Mouse (Mus musculus) lung, postnatal 0 days (tissue): ENCODE results near the gene Trat1. TPM values are rescaled to one million over a fixed set of nuclear protein-coding genes. Genes with fewer than 3 reads are reported as not detected.
A peak's percentile ranks its signal among the peaks of the same experiment; 100 is the strongest.

ENCODE experiments used
- ATAC-seq: fragments of 200-750 bp; cut with Nextera tagmentation; 2 replicates; pipeline ENCODE4 v1.8.0; 2017; ENCODE audit warnings: moderate library complexity
- DNase-seq: peaks from one replicate; pipeline ENCODE4 v3.0.0-alpha.2; 2016; ENCODE audit warnings: low spot score
- H3K27ac ChIP-seq: fragments of 300-500 bp; sonication (generic); 2 replicates; pipeline ENCODE4 v1.5.1; 2014; ENCODE audit warnings: antibody characterized with exemption, mild to moderate bottlenecking, low read length, mixed read lengths
- H3K27me3 ChIP-seq: fragments of 300-500 bp; sonication (generic); replicated peaks from 2 replicates; pipeline ENCODE4 v1.6.1; 2014; ENCODE audit warnings: low read length, mixed read lengths; ENCODE audit not compliant: insufficient read depth
- H3K36me3 ChIP-seq: fragments of 300-500 bp; sonication (generic); 2 replicates; pipeline ENCODE4 v1.6.1; 2014; ENCODE audit warnings: low read length, mixed read lengths; ENCODE audit not compliant: insufficient read depth
- H3K4me1 ChIP-seq: fragments of 300-500 bp; sonication (generic); 2 replicates; pipeline ENCODE4 v1.6.1; 2014; ENCODE audit warnings: antibody characterized with exemption, low read depth, low read length, mixed read lengths; ENCODE audit not compliant: insufficient read depth
- H3K4me2 ChIP-seq: fragments of 300-500 bp; sonication (generic); replicated peaks from 2 replicates; pipeline ENCODE4 v1.6.1; 2014; ENCODE audit warnings: low read depth, mild to moderate bottlenecking, low read length, moderate library complexity, mixed read lengths
- H3K4me3 ChIP-seq: fragments of 300-500 bp; sonication (generic); 2 replicates; pipeline ENCODE4 v1.5.1; 2014; ENCODE audit warnings: low read depth, low read length
- H3K9ac ChIP-seq: fragments of 300-500 bp; sonication (generic); replicated peaks from 2 replicates; pipeline ENCODE4 v1.6.1; 2014; ENCODE audit warnings: low read depth, mild to moderate bottlenecking
- H3K9me3 ChIP-seq: fragments of 300-500 bp; sonication (generic); 2 replicates; pipeline ENCODE4 v1.6.1; 2016; ENCODE audit warnings: low read length, mixed read lengths
- CTCF ChIP-seq: IDR thresholded peaks from 2 replicates; pipeline ENCODE4 v1.5.1; 2016; ENCODE audit warnings: antibody characterized with exemption, mild to moderate bottlenecking
- EP300 ChIP-seq: IDR thresholded peaks from 2 replicates; pipeline ENCODE4 v1.6.1; 2016; ENCODE audit warnings: antibody characterized with exemption, mild to moderate bottlenecking, control low read depth
- WGBS: fragments of 180-500 bp; shearing (Covaris S2); extraction: QIAGEN DNeasy Blood & Tissue Kit; methylation state at CpG from one replicate; pipeline ENCODE4 v1.1.7; 2014; 5-methylcytosine and 5-hydroxymethylcytosine counted together
- polyA plus RNA-seq: library from polyadenylated mRNA; unstranded; fragments of >200 nt; fragmentation: Nextera tagmentation; extraction: Ambion mirVana; gene quantifications from 2 replicates; pipeline ENCODE4 v1.2.1, GENCODE M21; 2015

Trat1 gene
- 0.16 TPM in 1 of 2 replicates, not detected in the other for polyA plus RNA-seq

DNA sequence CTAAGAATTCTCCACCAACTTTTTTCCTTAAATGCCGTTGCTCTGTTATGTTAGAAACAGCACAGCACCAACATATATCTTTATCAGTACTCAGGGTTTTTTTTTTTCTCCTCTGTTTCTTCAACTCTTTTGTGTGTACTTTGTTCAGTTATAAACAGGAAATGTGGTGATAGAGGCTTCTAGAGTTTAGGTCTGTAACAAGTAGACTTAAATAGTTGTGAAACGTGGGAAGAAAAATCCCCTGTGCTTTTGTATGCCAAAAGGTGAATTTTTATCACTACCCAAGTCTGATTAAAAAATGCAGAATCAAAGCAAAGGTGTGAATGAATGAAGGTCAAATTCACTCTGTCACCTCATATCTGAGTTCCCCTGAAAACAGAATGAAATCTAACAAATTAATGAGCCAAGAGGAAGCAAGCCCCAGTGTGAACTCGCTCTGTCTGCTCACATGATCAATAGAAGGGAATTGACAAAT, at the start of gene Trat1:
TSS of gene Trat1 (minus strand) at position 51 of the 475 bp plus-strand sequence.
- whole genome bisulfite sequencing: 57% methylated on average over 3 of the region's 3 CpGs

GRCm38 (mm10) chr16:48818524-48818923, 46.7 kb upstream of the Trat1 start:
- Histone ChIP-seq H3K36me3 (no peaks in the 10 kb centered on the region), H3K4me3 (no peak overlapping the region), H3K4me1 (no peaks in the 10 kb centered on the region), H3K27ac (no peak overlapping the region), H3K9ac (no peak overlapping the region), H3K27me3 (no peaks in the 10 kb centered on the region), H3K4me2 (no peak overlapping the region), H3K9me3 (no peaks in the 10 kb centered on the region)
- DNase-seq: no peak
- no peak for ATAC-seq
- TF ChIP-seq EP300 (no peak), CTCF (no peak)
- WGBS: 88% methylated on average over 6 of the region's 6 CpGs

More for the DNA sequence above, at the start of gene Trat1:
- Histone ChIP-seq H3K27ac (no peak within 1 kb of the TSS), H3K9ac (no peak within 1 kb of the TSS), H3K4me2 (no peak within 1 kb of the TSS), H3K9me3 (no peaks in the 10 kb centered on the region), H3K27me3 (no peaks in the 10 kb centered on the region), H3K4me1 (no peaks in the 10 kb centered on the region), H3K4me3 (no peak within 1 kb of the TSS), H3K36me3 (no peaks in the 10 kb centered on the region)
- ATAC-seq (no peak), DNase-seq (no peak)
- TF ChIP-seq EP300 (no peak), CTCF (no peak)

DNA sequence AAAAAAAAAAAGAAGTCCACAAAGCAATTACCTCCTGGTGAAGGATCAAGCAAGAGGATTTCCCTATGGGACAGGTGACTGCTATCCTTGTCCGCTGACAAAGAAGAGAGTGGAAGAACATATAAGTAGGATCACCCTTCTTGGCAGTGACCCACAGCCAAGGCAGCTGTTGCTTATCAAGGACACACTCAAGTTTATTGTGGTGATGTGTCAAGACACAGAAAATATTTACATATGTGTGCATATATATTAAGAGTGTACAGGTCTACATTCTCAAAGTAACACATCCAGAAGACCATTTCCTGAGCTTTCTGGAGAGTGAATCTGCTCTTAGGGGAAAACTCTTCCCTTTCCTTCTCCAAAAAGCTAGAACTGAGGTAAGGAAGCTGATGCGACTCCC, 44.9 kb upstream of the Trat1 start, which contains the start of gene Retnlb:
TSS of gene Retnlb (plus strand) at position 162 of the 400 bp plus-strand sequence.
- H3K9me3 ChIP-seq: no peaks in the 10 kb centered on the region
- H3K9ac ChIP-seq: no peak within 1 kb of the TSS
- DNase-seq: no peak
- WGBS: 74% methylated on average over 2 of the region's 2 CpGs
- ATAC-seq: no peak
- TF ChIP-seq EP300: no peak
- TF ChIP-seq CTCF: no peak
- no peak within 1 kb of the TSS for H3K4me2 ChIP-seq
- no peak within 1 kb of the TSS for H3K27ac ChIP-seq
- no peaks in the 10 kb centered on the region for H3K4me1 ChIP-seq
- H3K27me3 ChIP-seq: no peaks in the 10 kb centered on the region
- no peak within 1 kb of the TSS for H3K4me3 ChIP-seq
- no peaks in the 10 kb centered on the region for H3K36me3 ChIP-seq

DNA sequence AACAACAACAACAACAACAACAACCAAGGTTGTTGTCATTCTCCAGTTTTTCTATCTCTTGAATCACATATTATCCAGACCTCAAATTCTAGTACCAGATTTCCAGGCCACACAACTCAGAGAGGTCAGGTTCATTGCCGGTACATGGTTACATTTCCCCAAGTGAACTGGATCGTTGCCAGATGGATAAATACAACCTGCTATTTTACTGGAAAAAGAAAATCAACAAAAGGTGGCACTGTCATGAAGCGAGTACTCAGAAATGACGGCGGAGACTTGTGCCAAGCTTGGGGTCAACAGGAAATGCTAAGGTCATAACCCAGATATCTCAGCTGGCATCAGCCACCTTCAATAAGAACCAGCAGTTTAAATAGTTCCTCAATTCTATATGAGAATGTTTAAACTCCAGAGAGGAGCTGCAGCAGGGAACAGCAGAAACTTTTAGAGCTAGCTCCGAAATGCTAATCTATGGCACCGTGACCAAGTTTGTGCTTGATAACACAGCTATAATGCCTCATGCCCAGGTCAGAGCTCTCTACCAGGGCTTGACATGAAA, 40.1 kb upstream of the Trat1 start:
- no peak overlapping the region for H3K9ac ChIP-seq
- H3K27me3 ChIP-seq: no peaks in the 10 kb centered on the region
- WGBS: 28% methylated on average over 7 of the region's 7 CpGs
- H3K4me1 ChIP-seq: no peaks in the 10 kb centered on the region
- H3K4me3 ChIP-seq: no peak overlapping the region
- DNase-seq (peak; percentile 20), ATAC-seq (no peak)
- H3K27ac ChIP-seq: no peak overlapping the region
- TF ChIP-seq CTCF (no peak), EP300 (no peak)
- no peaks in the 10 kb centered on the region for H3K36me3 ChIP-seq
- no peak overlapping the region for H3K4me2 ChIP-seq
- H3K9me3 ChIP-seq: no peaks in the 10 kb centered on the region

DNA sequence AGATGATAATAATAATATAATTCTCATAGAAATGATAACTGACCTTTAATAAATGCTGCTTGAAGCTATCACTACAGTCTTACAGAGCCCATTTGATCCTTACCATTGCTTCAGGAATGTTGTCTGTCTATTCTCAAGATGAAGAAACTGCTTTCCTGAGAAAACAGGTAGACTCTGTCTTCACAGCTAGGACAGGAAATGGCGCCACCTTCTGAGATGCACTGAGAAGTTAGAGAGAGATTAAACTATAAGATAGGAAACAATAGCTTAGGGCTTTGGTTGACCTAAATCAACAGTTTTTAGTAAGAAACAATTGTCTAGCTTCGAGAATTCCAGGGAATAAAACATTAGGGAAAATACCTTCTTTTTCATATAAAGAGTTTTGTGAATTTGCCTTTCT, 37.6 kb upstream of the Trat1 start:
- no peaks in the 10 kb centered on the region for H3K27me3 ChIP-seq
- H3K4me1 ChIP-seq: no peaks in the 10 kb centered on the region
- no peak overlapping the region for H3K4me3 ChIP-seq
- H3K9me3 ChIP-seq: no peaks in the 10 kb centered on the region
- no peak overlapping the region for H3K4me2 ChIP-seq
- TF ChIP-seq EP300 (no peak), CTCF (peak; percentile 49)
- ATAC-seq: no peak
- 51% methylated on average over 2 of the region's 2 CpGs for WGBS
- DNase-seq: peak; percentile 29
- no peak overlapping the region for H3K27ac ChIP-seq
- no peak overlapping the region for H3K9ac ChIP-seq
- H3K36me3 ChIP-seq: no peaks in the 10 kb centered on the region

DNA sequence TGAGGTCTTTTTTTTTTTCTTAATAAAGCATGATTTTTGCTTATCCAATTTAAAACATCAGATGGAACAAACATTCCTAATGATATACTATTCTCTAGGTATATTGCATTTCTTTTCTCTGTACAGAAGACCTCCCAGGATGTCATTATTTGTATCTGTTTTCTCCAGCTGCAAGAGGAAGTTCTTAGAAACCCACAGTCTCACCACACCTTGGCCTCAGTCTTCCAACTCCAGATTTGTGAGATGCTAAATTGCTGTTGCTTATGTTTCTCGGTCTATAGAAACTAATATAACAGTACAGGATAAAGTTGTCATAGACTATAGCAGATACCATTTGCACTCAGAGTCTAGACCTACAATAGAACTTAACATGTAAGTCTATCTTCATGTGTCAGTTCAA, 34.7 kb upstream of the Trat1 start:
- WGBS: 87% methylated on average over 1 of the region's 1 CpGs
- no peaks in the 10 kb centered on the region for H3K36me3 ChIP-seq

More for the DNA sequence above, 34.7 kb upstream of the Trat1 start:
- DNase-seq: no peak
- TF ChIP-seq CTCF (no peak), EP300 (no peak)
- Histone ChIP-seq H3K4me1 (no peaks in the 10 kb centered on the region), H3K27ac (no peak overlapping the region), H3K4me2 (no peak overlapping the region), H3K27me3 (no peaks in the 10 kb centered on the region), H3K4me3 (no peak overlapping the region), H3K9me3 (no peaks in the 10 kb centered on the region), H3K9ac (no peak overlapping the region)
- no peak for ATAC-seq
